Mouse (Mus musculus) E14TG2a.4 (cell line): Measurements from ENCODE around the gene Robo1.

Experiments used
- CTCF ChIP-seq: conservative IDR thresholded peaks from 2 replicates; pipeline ENCODE4 v1.5.1; 2014; ENCODE audit warnings: low read length
- NANOG ChIP-seq: IDR thresholded peaks from 2 replicates; pipeline ENCODE4 v1.6.1; 2014; ENCODE audit warnings: borderline replicate concordance, low read length, mixed read lengths
- POU5F1 ChIP-seq: IDR thresholded peaks from 2 replicates; pipeline ENCODE4 v1.6.1; 2014; ENCODE audit warnings: low read length, borderline replicate concordance

DNA sequence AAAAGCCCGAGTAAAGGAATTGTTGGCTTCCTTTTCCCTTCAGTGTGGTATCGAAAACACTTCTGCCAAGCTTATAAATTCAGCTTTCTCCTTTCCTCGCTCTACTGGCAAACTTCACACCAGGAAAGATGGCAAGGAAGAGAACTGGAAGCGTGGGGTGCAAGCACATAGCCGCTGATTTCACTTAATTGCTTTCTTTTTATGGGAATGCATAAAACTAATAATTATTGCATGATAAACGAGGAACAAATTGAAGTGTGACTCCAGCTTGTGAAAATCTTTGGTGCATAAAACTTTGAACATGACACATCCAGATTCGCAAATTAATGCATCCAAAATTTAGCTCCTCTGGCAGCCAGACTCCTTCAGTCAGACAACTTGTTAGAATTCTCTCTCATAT lies 659.4 kb downstream of the Robo1 start:
- TF ChIP-seq CTCF (no peak), NANOG (no peak), POU5F1 (no peak)
